Mouse (Mus musculus) intestine, embryonic 14.5 days (tissue): Measurements from ENCODE around the gene Hoxc9. TPM values are rescaled to one million over a fixed set of nuclear protein-coding genes. Genes with fewer than 3 reads are reported as not detected.
A peak's percentile ranks its signal among the peaks of the same experiment; 100 is the strongest.

Experiments
- ATAC-seq: fragments of 200-750 bp; cut with Nextera tagmentation; replicated peaks from 2 replicates; pipeline ENCODE4 v1.8.0; 2017; ENCODE audit warnings: low read depth, moderate number of reproducible peaks, moderate TSS enrichment, moderate library complexity; ENCODE audit not compliant: low FRiP score, low TSS enrichment
- DNase-seq: peaks from one replicate; pipeline ENCODE4 v3.0.0-alpha.2; 2018; ENCODE audit warnings: low spot score
- H3K27ac ChIP-seq: fragments of 300-500 bp; sonication (generic); 2 replicates; pipeline ENCODE4 v1.5.1; 2014; ENCODE audit warnings: low read depth, mild to moderate bottlenecking, control low read depth
- H3K27me3 ChIP-seq: fragments of 300-500 bp; sonication (generic); replicated peaks from 2 replicates; pipeline ENCODE4 v1.6.1; 2014; ENCODE audit warnings: low read length, control low read depth; ENCODE audit not compliant: control insufficient read depth, insufficient read depth
- H3K36me3 ChIP-seq: fragments of 300-500 bp; sonication (generic); 2 replicates; pipeline ENCODE4 v1.6.1; 2014; ENCODE audit warnings: low read length, control low read depth; ENCODE audit not compliant: control insufficient read depth, insufficient read depth
- H3K4me1 ChIP-seq: fragments of 300-500 bp; sonication (generic); replicated peaks from 2 replicates; pipeline ENCODE4 v1.6.1; 2014; ENCODE audit warnings: low read length, control low read depth, mixed read lengths; ENCODE audit not compliant: control insufficient read depth, insufficient read depth
- H3K4me2 ChIP-seq: fragments of 300-500 bp; sonication (generic); 2 replicates; pipeline ENCODE4 v1.6.1; 2014; ENCODE audit warnings: low read length
- H3K4me3 ChIP-seq: fragments of 300-500 bp; sonication (generic); 2 replicates; pipeline ENCODE4 v1.5.1; 2014; ENCODE audit warnings: low read depth, low read length, control low read depth, mixed read lengths
- H3K9ac ChIP-seq: fragments of 300-500 bp; sonication (generic); 2 replicates; pipeline ENCODE4 v1.6.1; 2014; ENCODE audit warnings: mild to moderate bottlenecking, low read length
- H3K9me3 ChIP-seq: fragments of 300-500 bp; sonication (generic); 2 replicates; pipeline ENCODE4 v1.6.1; 2016; ENCODE audit warnings: low read length, control low read depth; ENCODE audit not compliant: control insufficient read depth
- WGBS: fragments of 180-500 bp; shearing (Covaris S2); extraction: QIAGEN DNeasy Blood & Tissue Kit; methylation state at CpG from one replicate; pipeline ENCODE4 v1.1.7; 2014; 5-methylcytosine and 5-hydroxymethylcytosine counted together
- polyA plus RNA-seq: library from polyadenylated mRNA; unstranded; fragments of >200 nt; fragmentation: Nextera tagmentation; extraction: Ambion mirVana; gene quantifications from 2 replicates; pipeline ENCODE4 v1.2.1, GENCODE M21; 2014

Gene Hoxc9
- polyA plus RNA-seq, 1 experiment from 2014 or later = 1.7 TPM

GRCm38 (mm10) chr15:102988078-102988477 lies 11.8 kb downstream of the Hoxc9 start:
- DNase-seq (no peak), ATAC-seq (no peak)
- Histone ChIP-seq H3K27ac (no peak overlapping the region), H3K27me3 (peaks cover 96% of the 10 kb centered on the region), H3K4me2 (no peak overlapping the region), H3K36me3 (no peaks in the 10 kb centered on the region), H3K4me3 (no peak overlapping the region), H3K4me1 (peaks cover 4% of the 10 kb centered on the region; the same call in 1 of the 2 replicates), H3K9me3 (no peaks in the 10 kb centered on the region), H3K9ac (no peak overlapping the region)
- WGBS = 53% methylated on average over 5 of the region's 5 CpGs

DNA sequence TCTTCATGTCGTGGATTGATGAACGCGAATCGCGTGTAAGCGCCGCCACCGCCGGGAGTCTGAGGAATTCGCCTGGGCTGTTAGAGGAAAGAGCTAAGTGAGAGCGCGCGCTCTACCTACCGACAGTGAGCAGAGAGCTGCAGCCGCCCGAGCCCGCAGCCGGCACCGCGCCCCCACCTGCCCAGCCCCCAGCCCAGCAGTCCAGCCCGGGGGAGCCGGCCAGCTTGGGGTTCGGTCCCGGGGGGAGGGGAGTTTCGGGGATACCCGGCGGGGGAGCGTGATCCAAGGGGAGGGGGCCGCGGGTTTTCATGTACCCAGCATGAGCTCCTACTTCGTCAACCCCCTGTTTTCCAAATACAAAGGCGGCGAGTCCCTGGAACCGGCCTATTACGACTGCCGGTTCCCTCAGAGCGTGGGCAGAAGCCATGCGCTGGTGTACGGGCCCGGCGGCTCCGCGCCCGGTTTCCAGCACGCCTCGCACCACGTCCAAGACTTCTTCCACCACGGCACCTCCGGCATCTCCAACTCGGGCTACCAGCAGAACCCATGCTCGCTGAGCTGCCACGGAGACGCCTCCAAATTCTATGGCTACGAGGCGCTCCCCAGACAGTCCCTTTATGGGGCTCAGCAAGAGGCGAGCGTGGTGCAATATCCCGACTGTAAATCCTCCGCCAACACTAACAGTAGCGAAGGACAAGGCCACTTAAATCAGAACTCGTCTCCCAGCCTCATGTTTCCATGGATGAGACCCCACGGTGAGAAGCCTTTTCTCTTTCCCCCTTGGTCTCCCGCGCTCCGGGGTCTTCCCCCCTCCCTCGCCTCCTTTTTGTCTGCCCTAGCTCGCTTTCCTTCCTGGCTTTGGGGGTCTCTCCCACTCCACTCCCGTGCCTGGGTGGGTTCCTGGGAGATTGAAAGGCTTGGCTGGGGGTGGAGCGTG lies 14.5 kb downstream of the Hoxc9 start, which contains the start of gene Hoxc8:
TSS of gene Hoxc8 (plus strand) at position 147 of the 937 bp plus-strand sequence.
- Histone ChIP-seq H3K36me3 (no peaks in the 10 kb centered on the region), H3K4me2 (peak within 1 kb of the TSS; percentile 52), H3K9me3 (no peaks in the 10 kb centered on the region), H3K27me3 (peaks cover 94% of the 10 kb centered on the region), H3K27ac (peak within 1 kb of the TSS; percentile 51; the same call in 1 of the 2 replicates), H3K4me3 (peak within 1 kb of the TSS; percentile 42), H3K9ac (peak within 1 kb of the TSS; percentile 58), H3K4me1 (peaks cover 4% of the 10 kb centered on the region; the same call in 1 of the 2 replicates)
- WGBS = 2% methylated on average over 69 of the region's 69 CpGs
- ATAC-seq (0 out of 2 replicates have a peak, but pooled peaks have one; percentile 32), DNase-seq (no peak)

DNA sequence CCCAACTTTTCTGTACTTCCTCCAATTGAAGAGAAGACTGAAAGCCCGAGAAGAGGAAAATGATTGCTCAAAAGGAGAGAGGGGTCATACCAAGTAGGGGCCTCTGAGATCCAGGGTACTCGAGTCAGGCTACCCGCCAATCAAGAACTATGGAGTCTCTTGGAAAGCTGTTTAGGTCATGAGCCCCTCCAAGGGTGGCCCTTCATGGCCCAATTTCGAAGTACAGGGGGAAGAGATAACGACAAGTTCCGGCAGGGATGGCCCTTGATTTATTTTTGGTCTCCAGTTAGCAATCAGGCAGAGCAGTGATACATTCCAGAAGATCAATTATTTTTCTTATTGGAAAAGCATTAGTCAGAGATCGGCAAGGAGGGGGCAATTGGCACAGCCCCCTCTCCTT lies 15.5 kb downstream of the Hoxc9 start:
- no peak for DNase-seq
- Histone ChIP-seq H3K4me3 (peak overlapping the region; percentile 42), H3K4me1 (peaks cover 4% of the 10 kb centered on the region; the same call in 1 of the 2 replicates), H3K27me3 (peaks cover 94% of the 10 kb centered on the region), H3K36me3 (no peaks in the 10 kb centered on the region), H3K27ac (no peak overlapping the region), H3K9ac (peak overlapping the region; percentile 58), H3K9me3 (no peaks in the 10 kb centered on the region), H3K4me2 (peak overlapping the region; percentile 52)
- 12% methylated on average over 7 of the region's 7 CpGs for WGBS
- no peak for ATAC-seq

DNA sequence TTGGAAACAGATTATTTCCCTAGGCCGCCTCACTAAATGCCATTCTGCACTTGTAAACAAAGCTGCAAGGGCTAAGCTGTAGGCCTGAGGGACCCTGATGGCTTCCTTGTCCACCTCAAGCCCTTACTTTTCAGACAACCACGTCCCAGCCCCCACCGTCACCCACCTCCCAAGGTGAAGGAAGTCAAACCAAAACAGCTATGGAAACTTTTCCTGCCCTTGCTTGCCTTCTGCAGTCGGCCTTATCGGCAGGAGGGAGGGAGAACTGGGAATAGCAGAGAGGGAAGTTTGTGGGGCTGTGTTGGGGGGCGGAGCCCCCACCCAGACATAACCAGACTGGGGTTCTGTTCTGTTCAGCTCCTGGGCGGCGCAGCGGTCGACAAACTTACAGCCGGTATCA lies 16.0 kb downstream of the Hoxc9 start:
- no peak for DNase-seq
- H3K36me3 ChIP-seq = no peaks in the 10 kb centered on the region
- no peaks in the 10 kb centered on the region for H3K9me3 ChIP-seq
- H3K4me2 ChIP-seq = peak overlapping the region; percentile 52
- peaks cover 4% of the 10 kb centered on the region; the same call in 1 of the 2 replicates for H3K4me1 ChIP-seq
- ATAC-seq = no peak
- 6% methylated on average over 11 of the region's 11 CpGs for WGBS
- H3K9ac ChIP-seq = peak overlapping the region; percentile 58
- H3K4me3 ChIP-seq = peak overlapping the region; percentile 42
- H3K27ac ChIP-seq = no peak overlapping the region
- H3K27me3 ChIP-seq = peaks cover 94% of the 10 kb centered on the region

- WGBS = 13% methylated on average over 3 of the region's 3 CpGs
- Histone ChIP-seq H3K4me2 (peak overlapping the region; percentile 52), H3K27me3 (peaks cover 95% of the 10 kb centered on the region), H3K9ac (0 out of 2 replicates have a peak overlapping the region, but pooled peaks have one; percentile 58), H3K4me1 (no peaks in the 10 kb centered on the region; the same call in 1 of the 2 replicates), H3K36me3 (no peaks in the 10 kb centered on the region), H3K9me3 (no peaks in the 10 kb centered on the region), H3K27ac (no peak overlapping the region), H3K4me3 (peak overlapping the region; percentile 42)
- DNase-seq = no peak
- ATAC-seq = no peak
Measured at GRCm38 (mm10) chr15:102992863-102993262, 16.6 kb downstream of the Hoxc9 start.

DNA sequence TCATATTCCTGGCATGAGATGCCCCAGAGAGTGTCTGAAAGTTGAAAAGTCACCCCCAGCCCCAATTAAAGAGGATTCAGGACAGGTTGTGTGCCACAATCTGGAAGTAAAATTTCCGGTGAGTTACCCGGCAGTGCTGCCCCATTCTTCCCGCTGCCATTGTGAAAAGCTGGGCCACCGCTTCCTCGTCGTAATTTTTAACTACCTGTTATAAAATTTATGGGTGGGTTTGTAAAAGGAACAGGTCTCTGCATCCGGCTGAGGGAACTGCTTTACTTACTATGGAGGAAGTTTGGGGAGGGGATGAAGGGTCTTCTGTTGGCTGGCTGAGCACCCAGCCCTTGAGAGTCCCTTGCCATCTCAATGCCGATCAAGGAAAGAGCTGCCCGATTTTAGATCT lies 20.3 kb downstream of the Hoxc9 start:
- DNase-seq = no peak
- Histone ChIP-seq H3K36me3 (no peaks in the 10 kb centered on the region), H3K27me3 (peaks cover 98% of the 10 kb centered on the region), H3K4me3 (0 out of 2 replicates have a peak overlapping the region, but pooled peaks have one; percentile 6), H3K9me3 (no peaks in the 10 kb centered on the region), H3K4me2 (peak overlapping the region; percentile 64), H3K4me1 (no peaks in the 10 kb centered on the region; the same call in none of the 2 replicates), H3K9ac (no peak overlapping the region), H3K27ac (no peak overlapping the region; the same call in 1 of the 2 replicates)
- ATAC-seq = no peak
- whole genome bisulfite sequencing = 13% methylated on average over 9 of the region's 9 CpGs

DNA sequence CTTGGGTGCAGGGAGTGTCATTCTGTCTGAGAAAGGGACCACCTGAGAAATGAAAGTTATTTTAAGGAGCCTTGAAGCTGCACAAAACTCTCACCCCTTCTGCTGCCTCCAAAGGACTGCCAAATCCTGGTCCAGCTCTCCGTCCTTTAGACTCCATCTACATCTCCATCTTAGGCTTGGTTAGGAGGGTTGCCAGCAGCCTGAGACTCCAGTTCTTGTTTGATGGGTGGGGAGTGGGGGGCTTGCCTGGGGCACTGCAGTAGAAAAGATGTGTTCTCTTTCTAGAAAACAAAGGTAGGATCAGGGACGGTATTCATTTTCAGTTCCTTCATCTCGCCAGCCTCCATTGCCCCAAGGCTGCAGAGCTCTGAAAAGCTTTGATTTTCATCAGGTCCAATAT lies 21.2 kb downstream of the Hoxc9 start:
- H3K4me2 ChIP-seq = peak overlapping the region; percentile 64
- peak overlapping the region; percentile 87 for H3K27ac ChIP-seq
- H3K4me3 ChIP-seq = peak overlapping the region; percentile 42
- no peaks in the 10 kb centered on the region for H3K9me3 ChIP-seq
- peaks cover 98% of the 10 kb centered on the region for H3K27me3 ChIP-seq
- DNase-seq (no peak), ATAC-seq (no peak)
- 10% methylated on average over 3 of the region's 3 CpGs for WGBS
- no peaks in the 10 kb centered on the region for H3K36me3 ChIP-seq
- H3K4me1 ChIP-seq = no peaks in the 10 kb centered on the region; the same call in none of the 2 replicates
- peak overlapping the region; percentile 68 for H3K9ac ChIP-seq

DNA sequence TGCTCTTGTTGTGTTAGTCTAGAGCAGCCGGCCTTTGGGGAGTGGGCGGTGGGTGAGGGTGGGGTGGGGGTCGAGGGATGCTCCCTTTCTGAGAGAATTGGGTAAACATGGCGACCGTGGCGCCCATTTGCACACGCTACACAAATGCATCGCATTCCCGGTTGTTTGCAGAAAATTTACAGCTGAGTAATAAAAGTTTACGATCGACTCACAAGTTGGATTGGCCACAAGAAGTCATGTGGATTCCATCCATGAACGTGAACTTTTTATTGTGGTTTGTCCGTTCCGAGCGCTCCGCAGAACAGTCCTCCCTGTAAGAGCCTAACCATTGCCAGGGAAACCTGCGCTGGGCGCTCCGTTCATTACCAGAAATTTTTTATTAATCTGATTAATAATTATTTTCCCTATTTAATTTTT lies 21.7 kb downstream of the Hoxc9 start, which contains the start of gene Hoxc6:
TSS of gene Hoxc6 (plus strand) at position 319 of the 417 bp plus-strand sequence.
- DNase-seq (no peak), ATAC-seq (peak; percentile 38)
- Histone ChIP-seq H3K9me3 (no peaks in the 10 kb centered on the region), H3K4me2 (peak within 1 kb of the TSS; percentile 64), H3K9ac (peak within 1 kb of the TSS; percentile 68), H3K4me3 (peak within 1 kb of the TSS; percentile 42), H3K27me3 (peaks cover 98% of the 10 kb centered on the region), H3K36me3 (no peaks in the 10 kb centered on the region), H3K27ac (peak within 1 kb of the TSS; percentile 87), H3K4me1 (no peaks in the 10 kb centered on the region; the same call in none of the 2 replicates)
- WGBS = under 1% methylated on average over 19 of the region's 19 CpGs
